Mouse (Mus musculus): Measurements from ENCODE around the gene C1ql4. TPM values are rescaled to one million over a fixed set of nuclear protein-coding genes. Genes with fewer than 3 reads are reported as not detected.

The C1ql4 gene
- total RNA-seq (2021) (not detected), polyA plus RNA-seq (2012; rRNA removed) (not detected in 2 replicates)
- long read RNA-seq: 0 reads

DNA sequence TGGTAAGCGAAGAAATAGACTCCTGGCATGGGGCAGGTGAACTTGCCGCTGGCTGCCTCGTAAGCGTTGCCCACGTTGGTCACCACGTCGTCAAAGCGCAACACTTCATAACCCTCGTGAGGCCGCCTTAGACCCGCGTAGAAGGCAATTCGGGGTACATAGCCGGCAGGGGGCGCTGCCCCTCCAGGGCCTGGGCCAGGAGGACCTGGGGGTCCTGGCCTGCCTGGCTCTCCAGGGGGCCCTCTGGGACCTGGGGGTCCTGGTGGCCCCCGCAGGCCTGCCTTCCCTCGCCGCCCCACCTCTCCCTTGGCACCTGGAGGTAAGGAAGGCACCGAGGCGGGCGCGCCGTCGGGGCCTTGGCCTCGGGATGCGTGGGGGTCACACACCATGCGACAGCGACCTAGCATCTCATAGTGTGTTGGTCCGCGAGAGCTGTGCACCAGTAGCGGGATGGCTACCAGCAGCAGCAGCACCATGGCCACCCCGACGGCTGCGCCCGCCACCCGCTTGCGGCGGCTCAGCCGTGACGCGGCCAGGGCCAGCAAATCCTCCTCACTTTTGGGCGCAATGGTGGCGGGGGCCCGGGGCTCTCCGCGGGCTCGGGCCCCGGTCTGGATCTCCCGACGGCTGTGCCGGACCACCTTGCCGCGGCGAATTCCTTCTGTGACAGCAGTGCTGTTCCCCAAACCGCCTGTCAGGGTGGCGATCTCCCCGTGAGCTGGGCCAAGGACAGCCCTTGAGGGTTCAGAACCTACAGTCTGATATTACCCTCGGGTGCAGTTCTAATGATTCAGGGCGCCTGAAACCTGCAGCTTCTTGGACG, at the start of gene C1ql4:
C1ql4 (minus strand) TSS at position 565 of the 823 bp plus-strand sequence.
- DNase-seq: no peak

DNA sequence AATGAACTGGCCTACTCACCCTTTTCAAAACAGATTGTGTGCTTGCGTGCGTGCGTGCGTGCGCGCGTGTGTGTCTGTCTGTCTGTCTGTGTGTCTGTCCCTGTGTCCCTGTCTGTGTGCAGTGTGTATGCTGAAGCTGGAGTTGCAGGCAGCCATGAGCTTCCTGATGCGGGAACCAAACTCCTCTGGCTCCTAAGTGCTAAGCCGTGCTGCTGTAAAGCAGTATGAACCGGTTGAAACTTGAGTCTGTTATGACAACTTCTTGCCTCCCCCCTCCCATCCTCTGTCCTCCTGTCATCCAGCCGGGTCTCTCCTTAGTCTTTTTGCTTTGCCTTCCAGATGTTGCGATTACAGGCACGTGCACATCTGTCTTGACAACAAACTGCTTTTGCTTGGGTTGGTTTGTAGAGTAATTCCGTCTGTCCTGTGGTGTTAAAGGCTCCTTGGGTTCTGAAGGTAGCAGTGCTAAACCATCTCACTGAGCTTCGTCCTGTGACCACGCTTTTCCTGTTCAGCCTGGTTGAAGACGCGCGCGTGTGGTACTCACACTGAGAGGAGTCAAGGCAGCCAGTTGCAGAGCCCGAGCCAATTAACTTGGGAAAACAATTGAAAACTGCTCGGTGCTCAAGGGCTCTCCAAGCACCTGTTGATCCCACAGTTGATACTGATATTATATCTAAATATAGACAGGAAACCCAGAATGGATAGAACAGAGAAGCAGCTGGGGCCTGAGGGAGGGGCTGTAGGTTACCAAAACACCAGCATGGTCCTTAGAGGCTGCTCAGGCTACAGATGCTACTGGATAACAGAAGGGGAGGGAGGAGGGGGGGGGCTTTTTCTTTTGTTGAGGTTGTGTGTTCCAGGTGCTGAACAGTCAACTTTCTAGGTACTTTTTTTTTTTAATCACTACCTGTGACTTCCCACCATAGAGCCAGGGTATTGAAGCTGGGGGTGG, 42.6 kb upstream of the C1ql4 start:
- DNase-seq: no peak

DNA sequence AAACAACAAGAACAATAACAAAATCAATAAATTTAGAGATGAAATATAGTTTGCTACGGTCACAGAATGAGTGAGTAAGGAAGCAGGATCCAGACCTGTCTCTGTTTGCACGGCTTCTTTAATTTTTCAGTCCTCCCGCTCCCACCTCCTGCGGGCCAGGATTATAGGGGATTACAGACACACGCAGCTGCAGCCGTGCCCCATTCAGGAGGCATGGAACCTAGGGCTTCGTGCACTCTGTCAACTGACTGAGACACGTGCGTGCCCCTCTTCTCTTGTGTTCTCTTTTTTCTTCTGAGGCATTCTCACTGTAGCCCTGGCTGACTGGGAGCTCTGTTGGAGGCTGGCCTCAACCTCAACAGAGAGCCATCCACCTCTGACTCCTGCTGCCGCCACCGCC, 41.8 kb upstream of the C1ql4 start:
- DNase-seq: no peak

DNA sequence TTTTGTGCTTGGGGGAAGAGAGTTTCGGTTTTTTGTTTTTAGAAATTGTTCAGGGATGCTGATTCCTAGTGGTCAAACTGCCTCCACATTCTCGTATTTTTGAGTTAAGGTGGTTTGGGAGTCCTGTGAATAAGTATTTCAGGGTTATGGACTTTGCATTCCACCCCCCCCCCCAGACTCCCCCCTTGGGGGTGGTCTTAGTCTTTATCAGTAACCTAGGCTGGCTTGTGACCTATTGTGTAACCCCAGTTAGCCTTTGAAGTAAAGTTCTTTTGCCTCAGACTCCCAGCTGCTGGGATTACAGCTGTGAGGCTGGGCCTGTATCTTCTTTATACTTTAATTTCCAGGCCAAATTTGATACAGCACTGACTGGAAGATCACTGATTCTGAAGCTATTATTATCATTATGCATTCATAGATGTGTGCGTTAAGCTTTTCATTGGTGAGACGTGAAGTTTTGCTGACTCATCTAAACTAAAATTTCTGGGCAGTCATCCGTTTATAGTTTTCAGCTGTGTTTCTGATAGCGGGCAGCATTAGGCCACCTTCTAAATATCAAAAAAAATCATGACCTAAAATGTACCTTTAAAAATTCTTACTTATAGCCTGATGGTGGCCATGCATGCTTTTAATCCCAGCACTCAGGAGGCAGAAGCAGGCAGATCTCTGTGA, 40.4 kb upstream of the C1ql4 start:
- no peak for DNase-seq

- DNase-seq: no peak
Observed at GRCm38 (mm10) chr15:99126816-99127365, 39.3 kb upstream of the C1ql4 start.

DNA sequence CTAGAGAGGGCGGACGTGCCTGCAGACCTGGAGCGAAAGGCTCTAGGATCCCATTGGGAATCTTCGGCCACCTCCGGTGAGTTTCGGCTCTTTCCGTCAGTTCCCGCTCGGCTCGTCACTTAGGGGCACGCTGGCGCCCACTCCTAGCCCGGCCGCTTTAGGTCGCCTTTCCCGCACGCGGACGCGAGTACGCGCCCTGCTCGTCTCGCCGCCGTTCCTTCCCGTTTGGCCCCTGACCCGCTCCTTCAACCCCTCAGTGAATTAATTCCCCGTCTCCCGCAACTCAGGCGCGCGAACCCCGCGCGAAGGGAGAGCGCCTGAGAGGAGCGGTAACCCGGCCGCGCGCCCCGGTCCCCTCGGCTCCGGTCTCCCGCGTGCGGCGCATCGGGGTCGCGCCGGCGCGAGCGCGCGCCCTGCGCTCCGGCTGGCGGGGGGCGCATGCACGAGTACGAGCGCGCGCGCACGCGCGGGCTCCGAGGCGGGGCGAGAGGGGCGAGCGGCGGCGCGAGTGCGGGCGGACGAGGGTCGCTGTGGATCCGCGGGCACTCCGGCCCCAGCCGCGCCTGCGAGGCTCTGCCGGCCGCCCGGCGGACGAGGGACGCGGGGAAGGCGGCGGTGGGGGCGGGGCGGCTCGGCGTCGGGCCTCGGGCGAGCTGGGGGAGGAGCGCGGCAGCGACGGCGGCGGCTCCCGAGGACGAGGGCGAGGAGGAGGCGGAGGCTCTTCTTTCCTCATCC, 38.6 kb upstream of the C1ql4 start:
- DNase-seq: peak; percentile 93

DNA sequence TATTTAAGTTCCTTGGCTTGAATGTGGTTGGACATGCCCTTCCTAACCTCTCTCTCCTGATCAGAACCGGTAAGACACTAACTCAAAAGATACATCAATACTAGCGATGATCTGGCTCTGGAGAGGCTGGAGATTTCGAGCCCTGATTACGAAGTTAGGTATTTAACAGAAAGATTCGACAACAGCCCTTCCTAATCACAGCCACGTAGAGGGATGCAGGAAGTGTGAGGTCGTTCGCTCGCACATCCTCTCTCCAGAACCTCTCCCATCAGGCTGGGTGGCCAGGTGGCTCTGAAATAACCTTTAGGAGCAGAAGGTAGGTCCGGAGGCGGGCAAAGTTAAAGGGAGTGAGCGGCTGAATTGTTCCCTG, 38.1 kb upstream of the C1ql4 start, which contains the start of gene Spats2:
Spats2 (plus strand) TSS at position 206 of the 370 bp plus-strand sequence.
- no peak for DNase-seq

GRCm38 (mm10) chr15:99122642-99123041, 35.0 kb upstream of the C1ql4 start:
- no peak for DNase-seq

GRCm38 (mm10) chr15:99120814-99121213, 33.2 kb upstream of the C1ql4 start:
- no peak for DNase-seq

- peak; percentile 6 for DNase-seq
Observed at GRCm38 (mm10) chr15:99116539-99116938, 28.9 kb upstream of the C1ql4 start.

DNA sequence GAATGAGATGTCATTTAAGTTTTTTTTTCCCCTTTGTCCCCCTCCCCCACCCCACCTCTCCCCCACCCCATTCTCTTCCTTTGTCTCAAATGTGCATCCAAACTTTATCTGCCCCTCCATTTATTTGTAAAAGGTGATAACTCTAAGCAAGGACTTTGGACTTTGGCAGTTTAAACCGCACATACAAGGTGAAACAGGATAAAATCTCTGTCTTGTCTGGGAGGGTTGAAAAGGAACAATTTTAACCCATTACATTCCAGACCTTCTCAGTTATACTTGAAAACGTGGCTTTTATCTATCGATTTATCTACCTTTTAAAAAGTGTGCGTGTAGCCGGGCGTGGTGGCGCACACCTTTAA, 27.4 kb upstream of the C1ql4 start:
- DNase-seq: no peak

DNA sequence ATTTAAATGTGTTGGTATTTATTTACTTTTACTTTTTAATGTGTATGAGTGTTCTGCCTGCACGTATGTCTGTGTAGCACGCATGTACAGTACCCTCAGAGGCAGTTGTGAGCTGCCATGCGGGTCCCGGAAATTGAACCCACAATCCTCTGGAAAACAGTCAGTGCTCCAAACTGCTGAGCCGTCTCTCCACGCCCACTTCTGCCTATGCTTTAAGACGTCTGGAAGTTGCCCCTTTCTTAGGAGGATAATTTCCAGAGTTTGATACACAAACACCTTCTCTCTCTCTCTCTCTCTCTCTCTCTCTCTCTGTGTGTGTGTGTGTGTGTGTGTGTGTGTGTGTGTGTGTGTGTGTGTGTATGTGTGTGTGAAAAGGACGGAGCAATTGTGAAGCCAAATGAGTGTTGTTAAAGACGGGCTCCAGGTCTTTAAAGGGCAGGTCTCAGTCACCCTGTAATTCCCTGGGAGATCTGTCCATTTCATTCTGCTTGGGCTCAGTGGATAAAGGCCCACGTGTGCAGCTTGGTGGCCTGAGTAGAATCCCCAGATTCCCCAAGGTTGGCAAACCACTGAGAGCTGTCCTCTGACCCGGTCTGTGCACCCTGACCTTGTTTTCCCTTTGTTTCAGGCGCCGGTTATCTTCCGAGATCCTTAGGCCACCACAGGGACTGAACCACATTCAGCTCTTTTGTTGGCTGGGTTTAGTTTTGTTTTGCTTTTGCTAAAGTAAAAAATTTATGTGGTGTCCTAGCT, 26.9 kb upstream of the C1ql4 start:
- no peak for DNase-seq

- peak; percentile 25 for DNase-seq
Observed at GRCm38 (mm10) chr15:99113396-99113975, 25.9 kb upstream of the C1ql4 start.

- DNase-seq: no peak
Observed at GRCm38 (mm10) chr15:99112843-99113395, 25.3 kb upstream of the C1ql4 start.

DNA sequence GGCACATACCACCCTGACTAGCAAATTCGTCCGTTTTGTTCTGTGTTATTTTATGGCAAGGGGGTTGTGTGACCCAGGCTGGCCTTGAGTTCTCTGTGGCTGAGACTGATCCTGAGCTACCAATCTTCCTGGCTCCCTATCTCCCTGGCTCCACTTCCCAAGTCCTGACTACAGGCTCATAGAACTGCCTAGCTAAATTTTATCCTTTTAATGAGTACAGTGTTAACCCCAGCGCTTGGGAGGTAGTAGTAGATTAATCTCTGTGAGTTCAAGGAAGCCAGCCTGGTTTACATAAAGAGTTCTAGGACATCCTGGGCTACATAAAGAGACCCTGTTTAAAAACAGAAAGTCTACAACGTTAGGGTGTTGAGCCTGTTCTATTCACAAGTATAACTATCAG, 24.2 kb upstream of the C1ql4 start:
- no peak for DNase-seq

DNA sequence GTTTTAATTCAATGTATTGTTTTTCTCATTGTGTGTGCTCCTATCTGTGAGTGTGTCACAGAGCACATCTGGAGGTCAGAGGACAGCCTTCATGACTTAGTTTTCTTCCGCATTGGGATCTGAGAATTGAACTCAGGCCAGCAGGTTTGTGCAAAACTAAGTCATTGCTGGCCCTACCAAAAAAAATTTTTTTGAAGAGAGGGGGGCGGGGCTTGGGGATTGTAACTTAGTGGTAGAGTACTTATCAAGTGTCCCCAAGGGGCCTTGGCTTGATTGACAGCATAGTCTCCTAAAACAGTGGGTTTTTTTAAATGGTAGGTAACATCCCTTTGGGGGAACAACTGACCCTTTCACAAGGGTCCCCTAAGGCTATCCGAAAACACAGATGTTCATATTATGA, 23.5 kb upstream of the C1ql4 start:
- no peak for DNase-seq

- DNase-seq: no peak
Observed at GRCm38 (mm10) chr15:99107866-99108265, 20.2 kb upstream of the C1ql4 start.

GRCm38 (mm10) chr15:99105238-99105637, 17.6 kb upstream of the C1ql4 start:
- DNase-seq: no peak

- DNase-seq: no peak
Observed at GRCm38 (mm10) chr15:99099984-99100383, 12.4 kb upstream of the C1ql4 start.

DNA sequence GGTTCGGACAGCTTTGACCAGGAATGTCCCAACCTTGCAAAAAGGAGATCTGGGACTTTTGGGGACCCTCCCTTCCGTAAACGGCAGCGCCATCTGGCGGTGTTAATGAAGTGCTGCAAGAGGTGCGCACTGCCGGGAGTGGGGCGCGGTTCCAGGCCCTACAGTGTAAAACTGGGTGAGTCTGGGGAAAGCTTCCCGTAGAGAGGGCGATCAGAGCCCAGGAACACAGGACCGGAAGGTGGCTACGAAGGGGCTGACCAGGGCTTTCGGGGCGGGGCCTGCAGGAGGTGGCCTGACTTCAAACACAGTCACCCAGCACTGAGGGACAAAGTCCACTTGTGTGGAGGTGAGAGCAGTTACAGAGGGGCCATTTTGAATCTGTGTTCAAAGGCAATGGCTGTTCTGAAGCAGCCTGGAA, 11.5 kb upstream of the C1ql4 start:
- peak; percentile 69 for DNase-seq
